1 mouse cellular context compared by ENCODE assay signal in the genomic region with DNA sequence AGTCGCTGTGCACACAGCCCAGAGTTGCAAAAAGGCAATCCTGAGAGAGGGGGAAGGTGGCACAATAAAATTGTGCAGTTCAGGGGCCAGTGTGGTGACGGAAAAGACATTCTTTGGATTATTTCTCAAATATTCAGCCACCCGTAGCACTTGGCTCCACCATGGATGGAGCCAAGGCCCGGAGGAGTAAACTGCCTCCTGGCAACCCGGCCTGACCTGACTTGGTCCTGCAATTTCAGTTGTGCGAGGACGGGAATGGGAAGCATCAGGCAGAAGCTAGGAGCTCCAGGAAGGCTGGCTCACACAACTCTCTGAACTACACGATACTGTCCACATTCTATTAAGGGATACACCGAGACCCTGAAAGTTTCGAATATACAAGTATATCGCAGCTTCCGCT.
TF ChIP-seq lines count a peak whose summit lies in the region.

No protein-coding gene starts in this region.

TF ChIP-seq in MEL, 35 proteins besides CTCF, POLR2A, EP300 and RAD21 (continued from another document):
- TF ChIP-seq ETS1 (IDR thresholded peaks at IDR 0.05; ENCODE audit: low read depth, low read length) (no peak), E2F4 (IDR thresholded peaks at IDR 0.05; ENCODE audit: borderline replicate concordance, low read depth, low read length) (no peak), MYB (IDR thresholded peaks at IDR 0.05; ENCODE audit: low read depth, low read length) (no peak), BHLHE40 (IDR thresholded peaks at IDR 0.05; ENCODE audit: borderline replicate concordance, low read depth, low read length) (no peak), TBP (IDR thresholded peaks at IDR 0.05; ENCODE audit: low read depth, low read length) (no peak), SMC3 (IDR thresholded peaks at IDR 0.05; ENCODE audit: low read depth, low read length) (no peak)
